Mouse (Mus musculus) monocyte, adult 5-6 weeks (primary cell): ENCODE results near the gene Zfp808. TPM values are rescaled to one million over a fixed set of nuclear protein-coding genes. Genes with fewer than 3 reads are reported as not detected.
"Not testable (repeated sequence)": the region's sequence is repeated elsewhere in the genome, so short reads cannot be mapped to it uniquely, and the experiment has no call there.

ENCODE experiments used
- ATAC-seq: fragments of 153-309, 156-312 bp; replicated peaks from 2 replicates; pipeline ENCODE4 v1.8.0; 2017; ENCODE audit warnings: mild to moderate bottlenecking; ENCODE audit not compliant: low TSS enrichment, insufficient number of reproducible peaks, severe bottlenecking, poor library complexity, low FRiP score
- total RNA-seq: library from RNA; stranded (forward); fragments of 200-1000, 200-491, 200-594 nt; gene quantifications from 3 replicates; pipeline ENCODE4 v1.2.3, GENCODE M21; 2017

The Zfp808 gene
- 1.7 to 2.3 TPM in 2 of 3 replicates, not detected in the other for total RNA-seq

GRCm38 (mm10) chr13:62129432-62130171 lies at the start of gene Zfp808:
Gene Zfp808 (plus strand): TSS chr13:62129886.
- ATAC-seq: not testable (repeated sequence)

- not testable (repeated sequence) for ATAC-seq
These were observed 30.9 kb upstream of the Zfp808 start for GRCm38 (mm10) chr13:62098786-62099185.

GRCm38 (mm10) chr13:62099454-62099853 lies 30.2 kb upstream of the Zfp808 start:
- ATAC-seq: not testable (repeated sequence)

GRCm38 (mm10) chr13:62102368-62102767 lies 27.3 kb upstream of the Zfp808 start:
- ATAC-seq: not testable (repeated sequence)

GRCm38 (mm10) chr13:62115861-62116260 lies 13.8 kb upstream of the Zfp808 start:
- not testable (repeated sequence) for ATAC-seq

GRCm38 (mm10) chr13:62121578-62121977 lies 8.1 kb upstream of the Zfp808 start:
- ATAC-seq: not testable (repeated sequence)

GRCm38 (mm10) chr13:62181835-62182755 lies 52.4 kb downstream of the Zfp808 start:
- ATAC-seq: not testable (repeated sequence)

- no peak for ATAC-seq
These were observed 115.6 kb downstream of the Zfp808 start for GRCm38 (mm10) chr13:62245264-62245663.

- ATAC-seq: not testable (repeated sequence)
These were observed 125.5 kb downstream of the Zfp808 start for GRCm38 (mm10) chr13:62255226-62255625.

GRCm38 (mm10) chr13:62263392-62263791 lies 133.7 kb downstream of the Zfp808 start:
- ATAC-seq: no peak
